Mouse (Mus musculus) forebrain, embryonic 10.5 days (tissue): ENCODE data around the gene Tmem229b. TPM values are rescaled to one million over a fixed set of nuclear protein-coding genes. Genes with fewer than 3 reads are reported as not detected.

Source experiments
- DNase-seq: peaks from one replicate; pipeline ENCODE4 v3.0.0-alpha.2; 2017; ENCODE audit warnings: low spot score; ENCODE audit errors: extremely low spot score
- H3K27ac ChIP-seq: fragments of 300-500 bp; sonication (generic); 2 replicates; pipeline ENCODE4 v1.5.1; 2016; ENCODE audit warnings: mild to moderate bottlenecking
- H3K27me3 ChIP-seq: fragments of 300-500 bp; sonication (generic); 2 replicates; pipeline ENCODE4 v1.6.1; 2016; ENCODE audit warnings: mild to moderate bottlenecking; ENCODE audit not compliant: poor library complexity, severe bottlenecking
- H3K36me3 ChIP-seq: fragments of 300-500 bp; sonication (generic); replicated peaks from 2 replicates; pipeline ENCODE4 v1.6.1; 2016; ENCODE audit warnings: mild to moderate bottlenecking, moderate library complexity
- H3K4me1 ChIP-seq: fragments of 300-500 bp; sonication (generic); 2 replicates; pipeline ENCODE4 v1.6.1; 2016
- H3K4me3 ChIP-seq: fragments of 300-500 bp; sonication (generic); 2 replicates; pipeline ENCODE4 v1.5.1; 2016; ENCODE audit warnings: mild to moderate bottlenecking, moderate library complexity
- H3K9me3 ChIP-seq: fragments of 300-500 bp; sonication (generic); 2 replicates; pipeline ENCODE4 v1.6.1; 2016; ENCODE audit warnings: mild to moderate bottlenecking, moderate library complexity
- WGBS: fragments of 180-500 bp; shearing (Covaris S2); methylation state at CpG from one replicate; pipeline ENCODE4 v1.1.7; 2016; 5-methylcytosine and 5-hydroxymethylcytosine counted together
- polyA plus RNA-seq: library from polyadenylated mRNA; unstranded; fragments of >200 nt; fragmentation: Nextera tagmentation; extraction: Ambion mirVana; gene quantifications from 2 replicates; pipeline ENCODE4 v1.2.1, GENCODE M21; 2016

Gene Tmem229b
- polyA plus RNA-seq, 1 experiment from 2014 or later = 5.0 TPM

DNA sequence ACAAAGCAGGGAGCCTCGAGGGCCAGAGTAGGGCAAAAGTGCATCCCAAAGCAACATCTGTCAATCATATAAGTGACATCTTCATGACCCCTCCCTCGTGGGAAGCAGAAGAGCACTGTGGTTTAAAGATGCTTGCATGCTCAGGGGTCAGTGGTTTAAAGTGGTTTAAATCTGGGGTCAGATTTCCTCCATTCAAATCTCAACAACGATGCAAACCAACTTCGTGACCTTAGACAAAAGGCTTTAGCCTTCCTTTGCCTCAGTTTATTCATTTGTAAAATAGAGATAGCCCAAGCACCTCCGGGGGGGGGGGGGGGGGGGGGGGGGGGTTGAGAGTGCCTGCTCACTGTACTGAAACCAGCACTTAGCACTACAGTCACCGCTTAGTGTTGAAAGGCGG lies 10.7 kb downstream of the Tmem229b start:
- WGBS = 16% methylated on average over 7 of the region's 7 CpGs
- H3K27ac ChIP-seq = no peak overlapping the region
- no peaks in the 10 kb centered on the region for H3K36me3 ChIP-seq
- no peaks in the 10 kb centered on the region for H3K9me3 ChIP-seq
- no peaks in the 10 kb centered on the region for H3K4me1 ChIP-seq
- no peaks in the 10 kb centered on the region for H3K27me3 ChIP-seq
- no peak overlapping the region for H3K4me3 ChIP-seq
- DNase-seq = no peak

DNA sequence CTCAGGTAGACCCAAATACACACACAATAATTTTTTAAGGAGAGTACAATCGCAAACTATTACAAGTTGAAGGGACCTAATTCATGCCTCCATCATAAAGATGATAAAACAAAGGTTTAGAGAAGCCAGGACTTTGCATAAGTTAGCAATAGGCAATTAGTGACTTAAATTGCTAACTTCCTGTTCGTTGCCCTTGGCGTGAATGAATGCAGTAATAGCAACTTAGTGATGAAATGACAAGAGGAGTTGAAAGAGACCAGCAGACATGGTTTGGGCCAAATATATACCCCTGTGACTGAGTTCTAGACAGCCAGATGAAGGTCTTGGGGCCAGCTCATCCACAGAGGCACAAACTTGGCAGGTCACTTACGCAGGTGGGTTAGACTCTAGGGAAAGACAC lies 11.2 kb downstream of the Tmem229b start:
- no peak for DNase-seq
- Histone ChIP-seq H3K27me3 (no peaks in the 10 kb centered on the region), H3K4me1 (no peaks in the 10 kb centered on the region), H3K27ac (no peak overlapping the region), H3K36me3 (no peaks in the 10 kb centered on the region), H3K4me3 (no peak overlapping the region), H3K9me3 (no peaks in the 10 kb centered on the region)
- 75% methylated on average over 4 of the region's 4 CpGs for WGBS

DNA sequence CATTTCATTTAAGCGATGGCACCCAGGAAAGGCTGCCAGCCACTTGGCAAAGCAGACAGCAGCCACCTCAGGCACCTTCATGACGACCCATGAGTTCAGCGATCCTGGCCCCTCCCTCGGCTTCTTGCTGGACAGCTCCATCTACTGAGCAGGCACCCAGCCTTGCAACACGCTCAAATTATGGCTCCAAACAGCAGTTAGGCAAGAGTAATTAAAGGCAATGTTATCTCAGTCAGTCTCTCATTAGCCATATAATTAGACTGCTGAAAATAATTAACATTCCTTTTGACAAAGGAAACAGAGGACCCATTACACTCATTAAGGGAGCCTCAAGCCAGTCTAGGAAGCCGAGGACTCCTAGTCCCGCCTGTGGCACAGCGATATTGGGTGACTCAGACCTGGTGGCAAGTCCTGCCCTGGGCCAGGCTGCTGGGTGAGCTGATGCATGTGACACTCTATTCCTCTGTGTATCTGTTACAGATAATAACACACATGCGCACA lies 19.8 kb downstream of the Tmem229b start:
- H3K9me3 ChIP-seq = no peaks in the 10 kb centered on the region
- 55% methylated on average over 9 of the region's 9 CpGs for WGBS

DNA sequence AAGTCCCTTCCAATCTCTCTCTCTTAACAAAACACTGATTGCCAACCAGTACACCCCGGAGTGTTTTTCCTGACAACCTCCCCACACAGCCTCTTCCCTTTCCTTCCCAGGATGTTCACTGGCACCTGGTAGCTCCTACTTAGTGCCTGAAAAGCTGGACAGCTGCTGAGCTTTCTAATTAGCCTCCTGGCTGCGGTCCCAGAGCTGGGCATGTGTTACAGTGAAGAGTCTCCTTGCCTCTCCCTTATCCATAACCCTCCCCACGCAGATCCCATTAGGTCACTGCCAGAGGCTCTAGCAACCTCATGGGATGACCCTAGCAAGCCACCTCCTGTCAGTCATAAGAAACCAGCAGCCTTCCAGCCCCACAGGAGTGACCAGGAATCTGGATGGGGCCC lies 23.4 kb downstream of the Tmem229b start:
- Histone ChIP-seq H3K4me1 (peaks cover 8% of the 10 kb centered on the region; the same call in 1 of the 2 replicates), H3K36me3 (no peaks in the 10 kb centered on the region), H3K27me3 (no peaks in the 10 kb centered on the region), H3K9me3 (no peaks in the 10 kb centered on the region), H3K4me3 (no peak overlapping the region), H3K27ac (no peak overlapping the region)
- 77% methylated on average over 3 of the region's 3 CpGs for WGBS
- DNase-seq = no peak

More for the DNA sequence above, 19.8 kb downstream of the Tmem229b start:
- H3K27me3 ChIP-seq = no peaks in the 10 kb centered on the region
- no peak overlapping the region for H3K27ac ChIP-seq
- no peak overlapping the region for H3K4me3 ChIP-seq
- H3K36me3 ChIP-seq = no peaks in the 10 kb centered on the region
- DNase-seq = no peak
- peaks cover 8% of the 10 kb centered on the region; the same call in 1 of the 2 replicates for H3K4me1 ChIP-seq

DNA sequence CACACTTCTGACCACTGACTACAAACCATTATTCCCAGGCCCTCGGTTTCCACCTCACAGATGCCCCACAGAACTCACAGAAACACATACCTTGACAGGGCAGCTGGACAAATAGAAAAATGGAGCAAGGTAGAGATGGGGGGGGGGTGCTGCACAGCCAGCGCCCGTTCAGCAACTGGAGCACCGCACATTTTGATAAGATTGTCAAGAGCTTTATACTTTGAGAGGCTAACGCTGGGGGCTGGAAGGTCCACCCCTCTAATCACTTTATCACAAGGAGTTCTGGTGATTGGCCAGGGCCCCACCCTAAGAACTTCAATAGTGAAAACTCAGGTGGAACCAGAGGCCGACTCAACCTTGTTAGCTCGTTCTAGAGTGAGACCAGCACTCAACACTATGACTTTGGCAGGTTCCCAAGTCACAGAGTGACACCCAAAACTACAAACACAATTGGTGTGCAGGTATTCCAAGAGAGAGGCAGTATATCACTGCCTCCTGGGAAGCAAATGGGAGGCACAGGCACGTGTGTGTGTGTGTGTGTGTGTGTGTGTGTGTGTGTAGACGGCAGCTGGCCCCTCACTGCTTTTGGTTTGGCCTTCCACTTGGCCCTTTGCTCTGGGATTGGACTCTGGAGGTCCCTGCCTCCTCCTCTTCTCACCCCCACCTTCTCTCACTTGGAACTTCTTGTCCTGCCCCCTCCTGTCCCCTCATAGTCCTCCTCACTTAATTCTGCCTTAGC lies 24.0 kb downstream of the Tmem229b start:
- 92% methylated on average over 8 of the region's 9 CpGs for WGBS

DNA sequence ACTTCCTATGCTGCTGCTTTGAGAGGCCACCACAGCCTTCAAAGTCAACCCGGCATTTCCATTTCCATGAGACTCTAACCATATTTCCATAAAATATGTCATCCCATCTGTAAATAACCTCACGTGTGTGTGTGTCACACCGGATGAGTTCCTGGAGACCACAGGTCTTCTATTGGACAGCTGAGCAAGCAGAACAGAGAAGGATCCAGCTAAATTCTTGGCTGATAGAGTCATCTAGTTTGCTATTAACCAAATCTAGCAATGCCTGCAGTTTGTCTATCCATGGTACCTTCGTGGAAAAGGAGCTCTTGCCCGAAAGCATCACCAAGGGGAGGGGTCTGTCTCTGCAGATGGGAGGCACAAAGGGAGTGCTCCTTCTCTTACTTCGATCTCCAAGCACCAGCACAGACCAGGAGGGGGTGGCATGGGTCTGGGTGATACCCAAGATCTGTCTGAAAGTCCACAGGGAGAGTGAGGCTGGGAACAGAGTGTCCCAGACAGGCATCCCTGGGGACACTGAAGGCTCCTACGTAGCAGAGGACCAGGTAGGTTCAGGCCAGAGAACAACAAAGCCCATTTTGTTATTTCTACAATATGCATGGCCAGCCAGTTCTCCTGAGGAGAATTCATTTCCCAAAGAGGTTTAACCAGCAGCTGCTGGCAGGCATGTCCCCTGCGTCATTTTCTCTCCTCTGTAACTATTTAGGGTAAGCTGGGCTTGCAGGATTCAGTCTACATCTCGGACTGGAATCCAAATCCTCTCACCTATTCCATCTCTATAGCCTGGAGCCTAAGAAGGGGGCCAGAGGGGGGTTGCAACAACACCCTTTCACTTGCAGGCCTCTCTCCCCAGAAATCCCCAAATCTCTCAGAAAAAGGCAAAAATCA lies 25.2 kb downstream of the Tmem229b start:
- Histone ChIP-seq H3K27me3 (no peaks in the 10 kb centered on the region), H3K4me3 (no peak overlapping the region), H3K9me3 (no peaks in the 10 kb centered on the region), H3K27ac (no peak overlapping the region), H3K36me3 (no peaks in the 10 kb centered on the region), H3K4me1 (no peaks in the 10 kb centered on the region)
- WGBS = 76% methylated on average over 9 of the region's 9 CpGs
- DNase-seq = no peak

More for the DNA sequence above, 24.0 kb downstream of the Tmem229b start:
- H3K27ac ChIP-seq = no peak overlapping the region
- DNase-seq = no peak
- peaks cover 8% of the 10 kb centered on the region; the same call in 1 of the 2 replicates for H3K4me1 ChIP-seq
- no peaks in the 10 kb centered on the region for H3K36me3 ChIP-seq
- no peaks in the 10 kb centered on the region for H3K9me3 ChIP-seq
- H3K27me3 ChIP-seq = no peaks in the 10 kb centered on the region
- H3K4me3 ChIP-seq = no peak overlapping the region

DNA sequence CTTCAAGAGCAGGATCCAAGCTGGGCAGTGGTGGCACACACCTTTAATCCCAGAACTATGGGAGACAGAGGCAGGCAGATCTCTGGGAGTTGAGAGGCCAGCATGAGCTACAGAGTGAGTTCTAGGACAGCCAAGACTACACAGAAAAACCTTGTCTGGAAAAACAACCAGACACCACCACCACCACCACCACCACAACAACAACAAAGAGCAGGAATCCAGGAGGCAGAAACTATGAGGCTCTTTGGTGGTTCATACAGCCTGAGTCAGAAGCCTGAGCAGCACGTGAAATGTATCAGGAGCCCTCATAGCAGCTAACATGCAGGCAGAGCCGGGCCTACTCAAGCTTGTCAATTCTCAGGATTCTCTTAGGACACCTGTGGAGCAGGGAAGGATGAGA lies 26.3 kb downstream of the Tmem229b start:
- Histone ChIP-seq H3K27me3 (no peaks in the 10 kb centered on the region), H3K9me3 (no peaks in the 10 kb centered on the region), H3K36me3 (no peaks in the 10 kb centered on the region), H3K4me1 (no peaks in the 10 kb centered on the region), H3K27ac (no peak overlapping the region), H3K4me3 (no peak overlapping the region)
- no peak for DNase-seq
- WGBS = 81% methylated on average over 2 of the region's 2 CpGs

DNA sequence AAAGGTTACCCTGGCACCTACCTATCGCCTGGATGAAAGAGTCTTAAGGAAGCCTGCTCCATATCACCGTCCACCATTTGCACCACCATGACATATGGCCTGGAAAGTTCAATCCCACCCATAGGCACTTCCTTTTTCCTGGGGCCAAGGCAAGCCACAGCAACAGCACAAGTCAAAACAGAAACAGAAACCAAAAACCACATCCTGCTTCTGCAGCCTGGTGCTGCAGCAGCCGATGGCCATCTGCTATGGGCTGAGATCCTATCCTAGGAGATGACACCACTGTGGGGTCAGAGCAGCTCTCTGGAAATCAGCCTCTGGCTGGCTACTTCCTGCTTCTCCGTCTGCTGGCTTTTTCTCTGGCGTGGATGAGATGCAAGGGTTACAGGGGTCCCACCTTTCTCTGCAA lies 26.7 kb downstream of the Tmem229b start:
- Histone ChIP-seq H3K27ac (no peak overlapping the region), H3K4me1 (no peaks in the 10 kb centered on the region), H3K36me3 (no peaks in the 10 kb centered on the region), H3K27me3 (no peaks in the 10 kb centered on the region), H3K9me3 (no peaks in the 10 kb centered on the region), H3K4me3 (no peak overlapping the region)
- WGBS = 80% methylated on average over 5 of the region's 5 CpGs
- DNase-seq = no peak

DNA sequence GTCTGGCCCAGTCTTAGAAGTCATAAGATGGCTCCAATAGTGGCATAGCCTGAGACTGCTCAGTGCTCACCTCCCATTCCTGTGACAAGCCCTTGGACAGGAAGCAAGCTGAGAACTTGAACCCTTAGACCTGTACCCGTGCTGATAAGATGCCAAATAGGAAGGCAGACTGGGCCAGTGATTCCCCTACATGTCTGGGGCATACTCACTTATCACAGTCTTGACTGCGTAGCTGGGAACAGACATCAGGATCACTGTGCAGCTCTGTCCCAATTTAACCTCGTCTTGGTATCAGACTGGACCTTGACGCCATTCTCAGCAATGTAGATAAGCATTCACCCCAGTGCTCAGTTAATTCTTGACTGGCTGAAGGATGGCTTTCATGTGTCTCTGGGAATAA lies 29.9 kb downstream of the Tmem229b start:
- no peaks in the 10 kb centered on the region for H3K36me3 ChIP-seq
- H3K4me3 ChIP-seq = no peak overlapping the region
- no peak overlapping the region for H3K27ac ChIP-seq
- H3K4me1 ChIP-seq = no peaks in the 10 kb centered on the region
- H3K27me3 ChIP-seq = no peaks in the 10 kb centered on the region
- WGBS = 89% methylated on average over 4 of the region's 4 CpGs
- no peak for DNase-seq
- H3K9me3 ChIP-seq = no peaks in the 10 kb centered on the region

DNA sequence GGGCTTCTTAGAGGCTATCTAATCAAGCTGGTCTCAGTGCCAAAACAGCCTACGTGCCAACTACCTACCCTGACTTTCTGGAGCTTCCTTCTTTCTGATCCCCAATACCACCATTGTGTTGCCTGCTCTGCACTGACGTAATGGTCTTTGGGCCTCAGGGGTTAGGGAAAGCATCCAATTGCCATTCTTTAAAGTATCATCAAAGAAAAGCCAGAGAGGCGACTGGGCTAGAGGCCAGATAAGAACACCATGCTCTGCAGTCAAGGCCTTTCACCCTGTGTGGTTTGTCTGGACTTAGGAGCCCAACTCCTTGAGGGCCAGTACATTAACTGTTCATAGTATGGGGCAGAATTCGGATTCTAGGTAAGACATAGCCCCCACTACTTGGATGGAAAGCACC lies 30.3 kb downstream of the Tmem229b start:
- WGBS = 85% methylated on average over 4 of the region's 4 CpGs
- no peak for DNase-seq

DNA sequence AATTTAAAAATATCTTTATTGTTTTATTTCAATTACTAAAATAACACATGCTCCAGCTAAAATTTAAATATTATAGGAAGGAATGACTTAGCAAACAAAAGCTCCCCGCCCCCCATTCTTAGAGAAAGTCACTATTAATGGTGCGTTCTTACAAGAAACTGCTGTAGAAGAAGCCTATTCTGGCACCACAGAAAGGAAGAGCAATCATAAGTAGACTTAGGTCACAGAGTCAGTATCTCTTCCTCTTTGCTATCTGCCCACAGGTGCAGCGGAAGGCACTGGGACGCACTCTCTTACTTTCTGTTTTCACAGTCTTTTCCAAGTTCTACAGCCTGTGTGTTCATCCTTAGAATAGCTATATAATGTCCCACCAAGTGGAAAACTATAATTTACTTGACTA lies 31.6 kb downstream of the Tmem229b start:
- Histone ChIP-seq H3K27ac (no peak overlapping the region), H3K4me3 (no peak overlapping the region), H3K36me3 (no peaks in the 10 kb centered on the region), H3K4me1 (peaks cover 5% of the 10 kb centered on the region; the same call in 1 of the 2 replicates), H3K9me3 (no peaks in the 10 kb centered on the region), H3K27me3 (no peaks in the 10 kb centered on the region)
- no peak for DNase-seq
- WGBS = 94% methylated on average over 4 of the region's 4 CpGs

More for the DNA sequence above, 30.3 kb downstream of the Tmem229b start:
- H3K27ac ChIP-seq = no peak overlapping the region
- no peak overlapping the region for H3K4me3 ChIP-seq
- H3K4me1 ChIP-seq = no peaks in the 10 kb centered on the region
- no peaks in the 10 kb centered on the region for H3K27me3 ChIP-seq
- H3K9me3 ChIP-seq = no peaks in the 10 kb centered on the region
- no peaks in the 10 kb centered on the region for H3K36me3 ChIP-seq

DNA sequence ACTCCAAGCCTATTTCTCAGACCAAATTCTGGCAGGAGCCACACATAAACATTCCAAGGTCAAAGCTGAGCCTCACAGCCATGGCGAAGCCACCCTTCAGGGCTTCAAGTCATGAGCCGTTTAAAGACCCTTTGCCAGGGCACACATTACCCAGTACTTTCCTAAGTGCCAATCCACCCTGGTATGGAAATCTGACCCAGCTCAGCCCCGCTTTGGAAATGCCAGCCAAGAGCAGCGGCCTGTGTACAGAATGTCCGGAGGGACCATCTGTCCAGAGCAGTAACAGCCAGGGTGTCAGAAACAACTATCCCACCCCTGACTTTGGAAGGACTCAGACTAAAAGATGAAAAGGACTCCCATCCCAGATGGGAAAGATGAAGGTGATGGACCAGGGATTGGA lies 32.7 kb downstream of the Tmem229b start:
- WGBS = 94% methylated on average over 5 of the region's 5 CpGs
- no peak for DNase-seq
- H3K27ac ChIP-seq = no peak overlapping the region
- H3K4me1 ChIP-seq = peaks cover 5% of the 10 kb centered on the region; the same call in 1 of the 2 replicates
- H3K9me3 ChIP-seq = no peaks in the 10 kb centered on the region
- no peaks in the 10 kb centered on the region for H3K36me3 ChIP-seq
- H3K4me3 ChIP-seq = no peak overlapping the region
- no peaks in the 10 kb centered on the region for H3K27me3 ChIP-seq

DNA sequence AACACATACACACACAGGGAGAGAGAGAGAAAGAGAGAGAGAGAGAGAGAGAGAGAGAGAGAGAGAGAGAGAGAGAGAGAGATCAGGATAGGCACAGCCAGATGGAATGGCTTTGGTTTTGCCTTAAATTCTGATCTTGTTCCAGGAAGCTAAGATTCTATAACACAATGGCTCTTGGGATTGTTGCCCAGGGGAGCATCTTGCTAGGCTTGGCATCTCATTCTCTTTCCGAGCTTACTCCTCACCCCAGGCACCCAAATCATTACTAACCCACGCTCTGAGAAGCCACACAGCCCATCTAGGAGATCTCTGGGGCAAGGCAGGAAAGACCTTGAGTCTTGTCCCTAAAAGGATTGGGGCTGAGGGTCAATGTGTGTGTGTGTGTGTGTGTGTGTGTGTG lies 33.6 kb downstream of the Tmem229b start:
- no peaks in the 10 kb centered on the region for H3K9me3 ChIP-seq
- H3K4me3 ChIP-seq = no peak overlapping the region
- no peaks in the 10 kb centered on the region for H3K36me3 ChIP-seq

More for the DNA sequence above, 33.6 kb downstream of the Tmem229b start:
- H3K27ac ChIP-seq = no peak overlapping the region
- DNase-seq = no peak
- H3K27me3 ChIP-seq = no peaks in the 10 kb centered on the region
- H3K4me1 ChIP-seq = peaks cover 5% of the 10 kb centered on the region; the same call in 1 of the 2 replicates
- 80% methylated on average over 2 of the region's 2 CpGs for WGBS
